Mouse (Mus musculus): ENCODE measurements at regions not wholly inside any gene's neighbourhood (a gene's known extent, or its start where the extent isn't known, plus 50 kb on each side); places are given as distances from the start of the nearest gene placed in this dataset.

- no peaks in the 10 kb centered on the region for H3K36me3 ChIP-seq (replicated peaks; ENCODE audit: insufficient read depth, low read length)
- no peaks in the 10 kb centered on the region for H3K27me3 ChIP-seq (ENCODE audit: insufficient read depth, low read length)
- no peaks in the 10 kb centered on the region for H3K9me3 ChIP-seq (ENCODE audit: low read length)
- no peak overlapping the region for H3K27ac ChIP-seq (ENCODE audit: low read depth)
- no peak overlapping the region for H3K4me2 ChIP-seq (ENCODE audit: low read depth, low read length)
- no peak for TF ChIP-seq CTCF (IDR thresholded peaks at IDR 0.05; ENCODE audit: low read depth)
- no peak for TF ChIP-seq EP300 (IDR thresholded peaks at IDR 0.05; ENCODE audit: low read depth)
- DNase-seq = no peak
- ATAC-seq = no peak
- no peak overlapping the region for H3K4me3 ChIP-seq (ENCODE audit: low read depth, low read length)
- no peak overlapping the region for H3K9ac ChIP-seq (replicated peaks)
- 32% methylated on average over 7 of the region's 7 CpGs for WGBS (ENCODE audit: insufficient replicate concordance)
- no peaks in the 10 kb centered on the region for H3K4me1 ChIP-seq (ENCODE audit: insufficient read depth)
These were observed 450.9 kb upstream of the Ubash3b start for GRCm38 (mm10) chr9:41612452-41612795.

GRCm38 (mm10) chr9:41611534-41612451, 450.3 kb upstream of the Ubash3b start:
- no peaks in the 10 kb centered on the region for H3K27me3 ChIP-seq (ENCODE audit: insufficient read depth, low read length)
- no peak overlapping the region for H3K4me2 ChIP-seq (ENCODE audit: low read depth, low read length)
- TF ChIP-seq CTCF (IDR thresholded peaks at IDR 0.05; ENCODE audit: low read depth) (no peak), EP300 (IDR thresholded peaks at IDR 0.05; ENCODE audit: low read depth) (no peak)
- DNase-seq (no peak), ATAC-seq (no peak)
- no peaks in the 10 kb centered on the region for H3K9me3 ChIP-seq (ENCODE audit: low read length)
- no peak overlapping the region for H3K9ac ChIP-seq (replicated peaks)
- H3K4me3 ChIP-seq (ENCODE audit: low read depth, low read length) = no peak overlapping the region
- H3K4me1 ChIP-seq (ENCODE audit: insufficient read depth) = no peaks in the 10 kb centered on the region
- no peak overlapping the region for H3K27ac ChIP-seq (ENCODE audit: low read depth)
- H3K36me3 ChIP-seq (replicated peaks; ENCODE audit: insufficient read depth, low read length) = no peaks in the 10 kb centered on the region
- 35% methylated on average over 11 of the region's 11 CpGs for WGBS (ENCODE audit: insufficient replicate concordance)

- no peak overlapping the region for H3K9ac ChIP-seq (replicated peaks)
- no peaks in the 10 kb centered on the region for H3K4me1 ChIP-seq (ENCODE audit: insufficient read depth)
- TF ChIP-seq CTCF (IDR thresholded peaks at IDR 0.05; ENCODE audit: low read depth) (no peak), EP300 (IDR thresholded peaks at IDR 0.05; ENCODE audit: low read depth) (no peak)
- H3K27me3 ChIP-seq (ENCODE audit: insufficient read depth, low read length) = no peaks in the 10 kb centered on the region
- H3K4me3 ChIP-seq (ENCODE audit: low read depth, low read length) = no peak overlapping the region
- 63% methylated on average over 4 of the region's 4 CpGs for WGBS (ENCODE audit: insufficient replicate concordance)
- no peak overlapping the region for H3K4me2 ChIP-seq (ENCODE audit: low read depth, low read length)
- no peaks in the 10 kb centered on the region for H3K36me3 ChIP-seq (replicated peaks; ENCODE audit: insufficient read depth, low read length)
- H3K27ac ChIP-seq (ENCODE audit: low read depth) = no peak overlapping the region
- ATAC-seq = no peak
- DNase-seq = no peak
- H3K9me3 ChIP-seq (ENCODE audit: low read length) = no peaks in the 10 kb centered on the region
These were observed 448.9 kb upstream of the Ubash3b start for GRCm38 (mm10) chr9:41610347-41610746.

GRCm38 (mm10) chr9:41606136-41606535, 444.6 kb upstream of the Ubash3b start:
- 45% methylated on average over 1 of the region's 1 CpGs for WGBS (ENCODE audit: insufficient replicate concordance)
- H3K9me3 ChIP-seq (ENCODE audit: low read length) = no peaks in the 10 kb centered on the region
- no peaks in the 10 kb centered on the region for H3K36me3 ChIP-seq (replicated peaks; ENCODE audit: insufficient read depth, low read length)
- H3K4me3 ChIP-seq (ENCODE audit: low read depth, low read length) = no peak overlapping the region
- H3K27me3 ChIP-seq (ENCODE audit: insufficient read depth, low read length) = no peaks in the 10 kb centered on the region
- TF ChIP-seq CTCF (IDR thresholded peaks at IDR 0.05; ENCODE audit: low read depth) = no peak
- TF ChIP-seq EP300 (IDR thresholded peaks at IDR 0.05; ENCODE audit: low read depth) = no peak
- no peak for DNase-seq
- no peak overlapping the region for H3K4me2 ChIP-seq (ENCODE audit: low read depth, low read length)
- ATAC-seq = no peak
- no peak overlapping the region for H3K27ac ChIP-seq (ENCODE audit: low read depth)
- no peak overlapping the region for H3K9ac ChIP-seq (replicated peaks)
- H3K4me1 ChIP-seq (ENCODE audit: insufficient read depth) = no peaks in the 10 kb centered on the region

- H3K27me3 ChIP-seq (ENCODE audit: insufficient read depth, low read length) = no peaks in the 10 kb centered on the region
- no peak overlapping the region for H3K4me2 ChIP-seq (ENCODE audit: low read depth, low read length)
- ATAC-seq (no peak), DNase-seq (no peak)
- no peak for TF ChIP-seq CTCF (IDR thresholded peaks at IDR 0.05; ENCODE audit: low read depth)
- TF ChIP-seq EP300 (IDR thresholded peaks at IDR 0.05; ENCODE audit: low read depth) = no peak
- no peaks in the 10 kb centered on the region for H3K4me1 ChIP-seq (ENCODE audit: insufficient read depth)
- H3K4me3 ChIP-seq (ENCODE audit: low read depth, low read length) = no peak overlapping the region
- H3K27ac ChIP-seq (ENCODE audit: low read depth) = no peak overlapping the region
- no peaks in the 10 kb centered on the region for H3K36me3 ChIP-seq (replicated peaks; ENCODE audit: insufficient read depth, low read length)
- WGBS (ENCODE audit: insufficient replicate concordance) = 89% methylated on average over 1 of the region's 1 CpGs
- no peaks in the 10 kb centered on the region for H3K9me3 ChIP-seq (ENCODE audit: low read length)
- no peak overlapping the region for H3K9ac ChIP-seq (replicated peaks)
These were observed 443.4 kb upstream of the Ubash3b start for GRCm38 (mm10) chr9:41604916-41605315.

- no peaks in the 10 kb centered on the region for H3K27me3 ChIP-seq (ENCODE audit: insufficient read depth, low read length)
- H3K27ac ChIP-seq (ENCODE audit: low read depth) = no peak overlapping the region
- H3K9me3 ChIP-seq (ENCODE audit: low read length) = no peaks in the 10 kb centered on the region
- TF ChIP-seq CTCF (IDR thresholded peaks at IDR 0.05; ENCODE audit: low read depth) = no peak
- no peak for TF ChIP-seq EP300 (IDR thresholded peaks at IDR 0.05; ENCODE audit: low read depth)
- no peak overlapping the region for H3K4me2 ChIP-seq (ENCODE audit: low read depth, low read length)
- 43% methylated on average over 3 of the region's 3 CpGs for WGBS (ENCODE audit: insufficient replicate concordance)
- no peaks in the 10 kb centered on the region for H3K36me3 ChIP-seq (replicated peaks; ENCODE audit: insufficient read depth, low read length)
- DNase-seq (no peak), ATAC-seq (no peak)
- no peak overlapping the region for H3K9ac ChIP-seq (replicated peaks)
- no peaks in the 10 kb centered on the region for H3K4me1 ChIP-seq (ENCODE audit: insufficient read depth)
- no peak overlapping the region for H3K4me3 ChIP-seq (ENCODE audit: low read depth, low read length)
These were observed 439.3 kb upstream of the Ubash3b start for GRCm38 (mm10) chr9:41600778-41601177.
